Mouse (Mus musculus) heart, embryonic 10.5 days (tissue): ENCODE results near the gene Eef2k. TPM values are rescaled to one million over a fixed set of nuclear protein-coding genes. Genes with fewer than 3 reads are reported as not detected.

Experiments used
- DNase-seq: peaks from one replicate; pipeline ENCODE4 v3.0.0-alpha.2; 2017; ENCODE audit warnings: low spot score
- H3K27ac ChIP-seq: fragments of 300-500 bp; sonication (generic); 2 replicates; pipeline ENCODE4 v1.5.1; 2016; ENCODE audit warnings: mild to moderate bottlenecking
- H3K27me3 ChIP-seq: fragments of 300-500 bp; sonication (generic); 2 replicates; pipeline ENCODE4 v1.6.1; 2016; ENCODE audit warnings: mild to moderate bottlenecking; ENCODE audit not compliant: poor library complexity, insufficient read depth, severe bottlenecking
- H3K36me3 ChIP-seq: fragments of 300-500 bp; sonication (generic); 2 replicates; pipeline ENCODE4 v1.6.1; 2016; ENCODE audit warnings: mild to moderate bottlenecking, moderate library complexity
- H3K4me1 ChIP-seq: fragments of 300-500 bp; sonication (generic); 2 replicates; pipeline ENCODE4 v1.6.1; 2016; ENCODE audit warnings: mild to moderate bottlenecking
- H3K4me3 ChIP-seq: fragments of 300-500 bp; sonication (generic); 2 replicates; pipeline ENCODE4 v1.5.1; 2016; ENCODE audit warnings: mild to moderate bottlenecking, moderate library complexity
- H3K9me3 ChIP-seq: fragments of 300-500 bp; sonication (generic); 2 replicates; pipeline ENCODE4 v1.6.1; 2016; ENCODE audit warnings: mild to moderate bottlenecking, moderate library complexity
- WGBS: fragments of 180-500 bp; shearing (Covaris S2); methylation state at CpG from one replicate; pipeline ENCODE4 v1.1.7; 2016; 5-methylcytosine and 5-hydroxymethylcytosine counted together
- polyA plus RNA-seq: library from polyadenylated mRNA; unstranded; fragments of >200 nt; fragmentation: Nextera tagmentation; extraction: Ambion mirVana; gene quantifications from 2 replicates; pipeline ENCODE4 v1.2.1, GENCODE M21; 2016

Gene Eef2k
- polyA plus RNA-seq, 1 experiment from 2014 or later, result 17.3 TPM

DNA sequence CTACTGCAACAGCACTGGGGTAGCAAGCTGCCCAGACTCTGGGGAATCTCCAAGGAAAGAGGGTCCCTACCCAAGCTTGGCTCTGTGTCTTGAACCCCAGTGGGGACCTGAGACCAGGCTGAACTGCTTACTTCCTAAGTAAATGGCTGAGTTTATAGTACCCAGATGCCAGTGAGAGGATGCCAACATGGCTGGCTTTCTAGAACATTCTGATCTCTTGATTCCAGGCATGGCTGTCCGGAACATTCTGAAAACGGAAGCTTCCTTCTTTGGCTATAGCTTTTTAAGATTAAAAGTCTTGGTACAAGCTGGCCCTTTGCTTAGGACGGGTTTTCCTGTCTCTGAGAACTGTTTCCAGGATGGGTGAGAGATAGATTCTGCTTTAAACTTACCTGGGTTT lies 31.4 kb downstream of the Eef2k start:
- 92% methylated on average over 3 of the region's 3 CpGs for WGBS

DNA sequence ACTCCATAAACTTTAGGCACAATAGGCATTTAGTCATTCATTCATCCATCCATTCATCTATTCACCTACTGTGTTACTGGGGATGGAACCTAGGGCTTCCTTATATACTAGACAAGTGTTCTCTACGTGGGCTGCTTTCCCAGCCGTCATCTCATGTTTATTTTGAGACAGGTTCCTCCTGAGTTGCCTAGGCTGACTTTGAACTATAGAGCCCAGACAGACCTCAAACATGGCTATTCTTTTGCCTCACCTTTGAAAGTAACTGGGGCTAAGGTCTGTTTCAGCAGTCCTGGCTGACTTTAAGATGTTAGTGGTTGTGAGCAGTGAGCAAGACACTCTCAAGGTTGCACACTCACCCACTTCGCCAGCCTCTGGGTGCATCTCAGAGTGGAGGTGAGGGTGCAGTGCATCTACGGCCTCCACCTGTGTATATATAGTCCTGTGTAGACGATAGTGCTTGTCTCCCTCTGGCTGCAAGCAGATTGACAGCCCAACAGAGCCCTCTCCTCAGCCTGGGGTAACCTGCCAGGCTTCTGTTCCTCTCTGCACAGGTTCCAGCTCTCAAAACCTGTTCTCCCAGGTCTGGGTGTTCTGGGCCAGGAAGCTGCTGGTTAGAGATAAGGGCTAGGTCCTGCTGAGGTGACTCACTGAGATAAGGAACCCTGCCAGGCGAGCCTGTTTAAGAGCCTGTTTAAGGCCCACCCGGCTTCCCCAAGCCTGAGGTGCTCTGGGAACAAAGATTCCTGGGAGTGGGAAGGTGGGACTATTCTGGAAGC lies 32.3 kb downstream of the Eef2k start:
- H3K27me3 ChIP-seq, result no peaks in the 10 kb centered on the region
- no peak overlapping the region for H3K4me3 ChIP-seq
- peaks cover 26% of the 10 kb centered on the region for H3K4me1 ChIP-seq
- peak; percentile 90 for DNase-seq
- no peaks in the 10 kb centered on the region for H3K36me3 ChIP-seq
- H3K27ac ChIP-seq, result peak overlapping the region; percentile 31; the same call in 1 of the 2 replicates
- no peaks in the 10 kb centered on the region for H3K9me3 ChIP-seq
- 41% methylated on average over 7 of the region's 7 CpGs for WGBS

More for the DNA sequence above, 31.4 kb downstream of the Eef2k start:
- Histone ChIP-seq H3K36me3 (no peaks in the 10 kb centered on the region), H3K4me1 (peaks cover 26% of the 10 kb centered on the region), H3K9me3 (no peaks in the 10 kb centered on the region), H3K4me3 (no peak overlapping the region), H3K27ac (no peak overlapping the region), H3K27me3 (no peaks in the 10 kb centered on the region)
- DNase-seq, result no peak

DNA sequence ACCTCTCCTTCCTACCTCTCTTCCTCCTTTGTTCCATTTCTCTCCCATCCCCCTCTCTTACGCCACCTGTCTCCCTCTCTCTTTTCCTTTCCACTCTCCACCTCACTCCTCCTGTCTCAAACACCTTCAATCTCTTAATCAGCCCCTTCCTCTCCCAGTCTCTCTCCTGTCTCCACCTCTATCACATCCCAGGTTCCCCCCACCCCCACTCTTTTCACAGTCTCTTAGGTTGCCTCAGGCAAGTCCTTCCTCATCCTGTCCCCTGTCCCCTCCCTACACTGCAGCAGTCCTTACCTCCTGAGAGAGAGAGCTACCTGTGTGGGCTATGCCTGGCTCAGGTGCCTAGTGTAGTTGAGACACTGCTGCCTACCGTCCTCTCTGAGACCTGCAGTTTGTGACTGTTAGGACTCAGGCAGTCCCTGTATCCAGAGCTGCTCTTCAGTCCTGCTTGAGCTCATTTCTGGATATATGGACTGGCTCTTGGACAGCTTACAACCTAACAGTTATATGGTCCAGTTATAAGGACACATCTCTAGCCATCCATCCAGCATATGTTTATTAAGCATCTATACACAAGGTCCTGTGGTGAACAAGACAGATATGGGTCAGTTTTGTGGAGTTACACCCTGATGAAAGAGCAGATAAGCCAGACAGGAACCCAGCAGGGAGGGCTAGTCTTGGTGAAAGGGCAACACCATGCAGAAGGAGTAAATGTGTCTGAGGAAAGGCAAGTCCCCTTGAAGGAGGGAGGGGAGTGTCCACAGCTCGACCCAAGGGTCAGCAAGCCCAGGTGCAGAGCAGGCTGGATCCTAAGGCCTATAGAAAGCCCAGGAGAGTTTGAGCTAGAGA lies 33.1 kb downstream of the Eef2k start:
- Histone ChIP-seq H3K4me1 (peaks cover 27% of the 10 kb centered on the region), H3K27me3 (no peaks in the 10 kb centered on the region), H3K4me3 (no peak overlapping the region), H3K9me3 (no peaks in the 10 kb centered on the region), H3K36me3 (0 out of 2 replicates have a peak, but pooled peaks cover 6% of the 10 kb centered on the region), H3K27ac (peak overlapping the region; percentile 31; the same call in 1 of the 2 replicates)
- WGBS, result 59% methylated on average over 3 of the region's 3 CpGs
- no peak for DNase-seq

DNA sequence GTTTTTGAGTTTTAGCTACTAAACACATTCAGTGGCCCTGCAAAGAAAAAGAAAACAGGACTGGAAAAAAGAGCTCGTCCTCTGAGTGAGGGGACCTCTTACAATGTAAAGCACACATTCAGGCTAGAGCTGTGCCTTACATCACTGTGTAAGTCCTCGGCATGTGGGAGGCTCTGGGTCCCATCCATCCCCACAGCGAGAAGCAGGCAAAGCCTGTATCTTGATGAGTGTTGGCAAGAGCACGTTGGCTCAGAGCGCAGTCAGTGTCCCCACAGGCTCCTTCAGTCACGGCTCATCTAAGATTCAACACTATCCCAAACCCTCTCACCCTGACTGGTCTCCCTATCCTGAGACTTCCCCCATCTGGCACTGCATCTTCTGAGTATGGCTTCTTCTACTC lies 35.6 kb downstream of the Eef2k start:
- WGBS, result 74% methylated on average over 6 of the region's 6 CpGs
- DNase-seq, result no peak
- Histone ChIP-seq H3K4me1 (peaks cover 29% of the 10 kb centered on the region), H3K36me3 (0 out of 2 replicates have a peak, but pooled peaks cover 9% of the 10 kb centered on the region), H3K27me3 (no peaks in the 10 kb centered on the region), H3K27ac (no peak overlapping the region), H3K4me3 (no peak overlapping the region), H3K9me3 (no peaks in the 10 kb centered on the region)

DNA sequence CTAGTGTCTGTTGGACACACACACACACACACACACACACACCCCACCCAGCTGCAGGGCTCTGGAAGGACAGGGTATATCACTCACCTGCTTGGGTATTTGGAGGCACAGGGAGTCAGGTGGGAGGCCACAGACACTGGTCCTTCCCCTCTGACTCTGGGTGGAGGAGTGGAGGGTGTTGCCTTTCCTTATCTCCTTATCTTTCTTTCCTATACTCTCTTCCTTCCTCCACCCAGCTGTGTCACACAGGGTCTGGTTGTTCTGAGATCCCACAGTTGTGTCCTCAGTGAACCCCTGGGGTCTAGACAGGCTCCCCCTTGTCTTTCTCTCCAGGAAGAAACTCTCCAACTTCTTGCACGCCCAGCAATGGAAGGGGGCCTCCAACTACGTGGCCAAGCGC lies 37.3 kb downstream of the Eef2k start:
- H3K4me3 ChIP-seq, result no peak overlapping the region
- peaks cover 20% of the 10 kb centered on the region for H3K36me3 ChIP-seq
- WGBS, result 78% methylated on average over 3 of the region's 3 CpGs
- H3K27me3 ChIP-seq, result no peaks in the 10 kb centered on the region
- no peaks in the 10 kb centered on the region for H3K9me3 ChIP-seq
- H3K27ac ChIP-seq, result no peak overlapping the region
- DNase-seq, result no peak
- peaks cover 26% of the 10 kb centered on the region for H3K4me1 ChIP-seq

DNA sequence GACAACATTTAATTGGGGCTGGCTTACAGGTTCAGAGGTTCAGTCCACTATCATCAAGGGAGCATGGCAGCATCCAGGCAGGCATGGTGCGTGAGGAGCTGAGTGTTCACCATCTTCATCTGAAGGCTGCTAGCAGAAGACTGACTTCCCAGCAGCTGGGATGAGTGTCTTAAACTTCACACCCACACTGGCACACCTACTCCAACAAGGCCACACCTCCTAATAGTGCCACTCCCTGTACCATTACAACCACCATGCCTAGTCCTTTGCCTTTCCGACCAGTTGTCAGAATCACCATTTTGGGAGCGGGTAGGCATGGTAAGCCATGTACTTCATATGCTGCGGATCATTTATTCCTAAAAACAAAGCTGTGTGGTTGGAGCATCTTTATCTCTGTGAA lies 38.1 kb downstream of the Eef2k start:
- Histone ChIP-seq H3K9me3 (no peaks in the 10 kb centered on the region), H3K4me1 (peaks cover 18% of the 10 kb centered on the region), H3K4me3 (no peak overlapping the region), H3K27ac (no peak overlapping the region), H3K36me3 (peaks cover 27% of the 10 kb centered on the region), H3K27me3 (no peaks in the 10 kb centered on the region)
- DNase-seq, result no peak
- WGBS, result 94% methylated on average over 4 of the region's 4 CpGs

DNA sequence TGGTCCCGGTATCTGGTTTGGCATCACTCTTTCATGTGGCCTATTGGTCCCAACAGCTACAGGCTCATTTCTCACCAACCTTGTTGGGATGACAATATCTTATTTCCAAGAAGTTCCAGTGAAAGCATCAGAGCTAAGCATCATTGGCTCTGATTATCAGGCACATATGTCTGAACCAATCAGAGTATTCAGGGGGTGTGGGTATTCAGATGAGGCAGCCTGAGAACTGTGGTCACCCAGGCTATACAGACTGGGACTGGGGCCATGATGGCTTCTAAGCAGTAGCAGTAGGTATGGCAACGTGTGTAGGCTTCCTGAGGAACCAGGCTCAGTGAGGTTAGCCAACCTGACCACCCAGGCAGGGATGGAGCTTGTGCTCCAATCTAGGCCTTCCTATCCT lies 38.8 kb downstream of the Eef2k start:
- Histone ChIP-seq H3K27ac (no peak overlapping the region), H3K27me3 (no peaks in the 10 kb centered on the region), H3K9me3 (no peaks in the 10 kb centered on the region), H3K36me3 (peaks cover 33% of the 10 kb centered on the region), H3K4me3 (no peak overlapping the region), H3K4me1 (peaks cover 14% of the 10 kb centered on the region)
- WGBS, result 60% methylated on average over 2 of the region's 2 CpGs
- DNase-seq, result no peak

DNA sequence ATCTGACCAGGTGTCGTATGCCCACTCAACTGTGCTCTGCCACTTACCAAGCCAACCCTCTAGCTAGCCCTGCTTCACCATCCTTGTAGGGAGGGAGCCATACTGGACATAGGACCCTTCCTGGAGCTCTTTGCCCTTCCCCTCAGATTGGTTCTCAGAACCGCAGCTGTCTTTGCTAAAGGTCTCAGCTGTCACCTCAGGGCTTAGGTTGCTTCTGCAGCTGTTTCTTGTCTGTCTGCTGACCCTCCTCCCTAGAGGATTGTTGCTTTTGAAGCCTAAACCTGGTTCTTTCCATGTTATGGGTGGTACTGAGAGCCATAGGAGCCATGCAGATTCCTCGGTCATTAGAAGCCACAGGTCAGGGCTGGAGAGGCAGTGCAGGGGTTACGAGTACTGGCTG lies 40.0 kb downstream of the Eef2k start:
- H3K27me3 ChIP-seq, result no peaks in the 10 kb centered on the region
- WGBS, result 68% methylated on average over 4 of the region's 4 CpGs
- no peaks in the 10 kb centered on the region for H3K9me3 ChIP-seq
- H3K27ac ChIP-seq, result 0 out of 2 replicates have a peak overlapping the region, but pooled peaks have one; percentile 36
- no peak overlapping the region for H3K4me3 ChIP-seq
- DNase-seq, result no peak
- peaks cover 14% of the 10 kb centered on the region for H3K4me1 ChIP-seq
- H3K36me3 ChIP-seq, result peaks cover 40% of the 10 kb centered on the region

DNA sequence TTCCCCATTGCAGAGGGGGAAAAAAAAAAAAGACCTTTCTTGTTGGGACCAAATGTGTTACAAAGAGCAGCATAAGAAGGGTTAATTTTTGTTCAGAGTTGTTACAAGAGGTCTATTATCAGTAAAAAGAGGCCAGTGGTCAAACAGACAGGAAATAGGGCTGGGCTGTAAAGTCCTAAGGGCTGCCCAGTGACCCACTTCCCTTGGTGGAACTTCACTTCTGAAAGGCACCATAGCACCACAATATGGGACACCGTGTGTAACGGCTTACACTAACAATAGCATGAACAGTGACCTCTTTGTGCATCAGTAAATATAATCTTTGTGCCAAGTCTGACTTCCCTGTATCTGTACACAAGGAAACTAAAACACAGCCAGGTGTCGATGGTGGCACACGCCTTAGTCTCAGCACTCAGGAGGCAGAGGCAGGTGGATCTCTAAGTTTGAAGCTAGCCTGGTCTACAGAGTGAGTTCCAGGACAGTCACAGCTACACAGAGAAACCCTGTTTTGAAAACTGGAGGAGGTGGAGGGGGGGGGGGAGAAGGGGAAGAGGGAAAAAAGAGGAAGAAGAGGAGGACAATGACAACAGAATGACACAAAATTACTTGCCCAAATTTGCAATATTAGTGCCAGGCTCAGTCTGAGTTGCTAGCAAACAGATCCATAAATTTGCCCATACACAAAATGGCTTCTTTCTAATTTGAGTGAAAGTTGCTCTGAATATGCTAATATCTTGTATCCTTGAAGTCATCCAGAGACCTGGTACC lies 41.1 kb downstream of the Eef2k start:
- Histone ChIP-seq H3K27ac (no peak overlapping the region), H3K36me3 (peaks cover 40% of the 10 kb centered on the region), H3K27me3 (no peaks in the 10 kb centered on the region), H3K9me3 (no peaks in the 10 kb centered on the region), H3K4me1 (peaks cover 14% of the 10 kb centered on the region), H3K4me3 (no peak overlapping the region)
- DNase-seq, result no peak
- WGBS, result 79% methylated on average over 4 of the region's 4 CpGs

DNA sequence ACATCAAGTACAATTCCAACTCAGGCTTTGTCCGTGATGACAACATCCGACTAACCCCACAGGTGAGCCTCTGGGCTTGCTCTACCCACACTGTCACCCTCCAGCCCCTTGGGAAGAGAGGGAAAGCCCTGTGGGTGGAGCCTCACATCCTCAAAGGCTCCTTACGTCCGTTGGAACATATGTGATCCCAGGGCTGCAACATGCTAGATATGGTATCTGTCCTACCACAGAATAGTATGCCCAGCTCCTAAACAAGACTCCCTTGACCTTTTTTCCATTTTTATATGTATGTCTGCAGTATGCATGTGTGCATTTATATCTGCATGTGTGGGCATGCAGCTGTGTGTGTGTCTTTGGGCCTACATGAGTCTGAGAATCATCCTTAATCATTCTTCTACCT lies 42.1 kb downstream of the Eef2k start:
- no peaks in the 10 kb centered on the region for H3K27me3 ChIP-seq
- DNase-seq, result no peak
- H3K27ac ChIP-seq, result no peak overlapping the region
- H3K4me1 ChIP-seq, result peaks cover 11% of the 10 kb centered on the region
- H3K9me3 ChIP-seq, result no peaks in the 10 kb centered on the region
- 86% methylated on average over 4 of the region's 4 CpGs for WGBS
- H3K4me3 ChIP-seq, result no peak overlapping the region
- peaks cover 46% of the 10 kb centered on the region for H3K36me3 ChIP-seq

DNA sequence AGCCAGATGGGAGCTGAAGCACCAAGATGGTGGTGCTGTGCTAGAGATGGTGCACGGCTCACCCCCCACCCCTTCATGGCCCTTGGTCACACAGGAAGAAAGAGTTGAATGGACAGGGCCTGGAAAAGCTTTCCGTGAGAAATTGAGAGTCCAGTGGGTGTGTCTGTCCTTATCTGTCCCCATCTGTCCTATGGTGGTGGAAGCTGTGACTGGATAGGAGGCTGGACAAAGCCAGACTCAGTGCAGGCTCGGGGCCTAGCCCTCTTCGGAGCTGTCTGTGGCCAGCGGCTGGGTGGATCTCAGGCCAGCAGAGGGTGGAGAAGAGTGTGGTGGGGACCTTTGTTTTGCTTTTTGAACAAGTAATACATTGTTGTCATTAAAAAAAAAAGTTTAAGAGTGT lies 50.5 kb downstream of the Eef2k start:
- Histone ChIP-seq H3K27me3 (no peaks in the 10 kb centered on the region), H3K9me3 (no peaks in the 10 kb centered on the region), H3K36me3 (peaks cover 16% of the 10 kb centered on the region), H3K27ac (no peak overlapping the region), H3K4me1 (peaks cover 3% of the 10 kb centered on the region; the same call in 1 of the 2 replicates), H3K4me3 (no peak overlapping the region)
- no peak for DNase-seq
- 76% methylated on average over 5 of the region's 5 CpGs for WGBS

DNA sequence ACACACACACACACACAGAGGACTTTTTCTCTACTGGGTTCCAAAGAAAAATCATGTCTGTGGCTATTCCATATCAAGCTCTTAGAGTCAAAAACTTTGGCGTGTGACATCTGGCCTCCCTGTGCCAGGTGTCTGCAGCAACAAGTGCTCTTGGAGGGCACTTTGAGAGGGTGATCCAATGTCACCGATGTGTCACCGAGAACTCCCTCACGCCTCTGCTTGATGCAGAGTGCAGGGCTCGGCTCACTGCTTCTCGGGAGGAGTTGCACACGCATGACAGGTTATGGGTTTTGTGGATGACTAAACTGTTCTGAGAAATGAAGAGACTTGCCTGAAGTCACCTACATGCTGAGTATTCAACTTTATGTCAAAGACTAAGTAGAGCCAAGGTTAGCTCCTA lies 54.4 kb downstream of the Eef2k start:
- no peak overlapping the region for H3K27ac ChIP-seq
- H3K27me3 ChIP-seq, result no peaks in the 10 kb centered on the region
- 80% methylated on average over 7 of the region's 7 CpGs for WGBS
- peaks cover 7% of the 10 kb centered on the region for H3K4me1 ChIP-seq
- H3K9me3 ChIP-seq, result no peaks in the 10 kb centered on the region
- H3K4me3 ChIP-seq, result no peak overlapping the region
- H3K36me3 ChIP-seq, result peaks cover 10% of the 10 kb centered on the region; the same call in 1 of the 2 replicates
- no peak for DNase-seq
